Mouse (Mus musculus) gastrocnemius, postnatal 25 days (tissue): Measurements from ENCODE around the gene Erc2. TPM values are rescaled to one million over a fixed set of nuclear protein-coding genes. Genes with fewer than 3 reads are reported as not detected.
A peak's percentile ranks its signal among the peaks of the same experiment; 100 is the strongest.

Source experiments
- DNase-seq: peaks from one replicate; pipeline ENCODE4 v3.0.0; 2022
- total RNA-seq, 2 experiments: library from RNA; stranded (reverse); gene quantifications; 1 replicate in 1 of 2; 2 replicates in 1 of 2; pipeline ENCODE4 v1.2.3; 2021

Gene Erc2
- total RNA-seq, 2 experiments from 2014 or later = 0.56 to 0.87 TPM

DNA sequence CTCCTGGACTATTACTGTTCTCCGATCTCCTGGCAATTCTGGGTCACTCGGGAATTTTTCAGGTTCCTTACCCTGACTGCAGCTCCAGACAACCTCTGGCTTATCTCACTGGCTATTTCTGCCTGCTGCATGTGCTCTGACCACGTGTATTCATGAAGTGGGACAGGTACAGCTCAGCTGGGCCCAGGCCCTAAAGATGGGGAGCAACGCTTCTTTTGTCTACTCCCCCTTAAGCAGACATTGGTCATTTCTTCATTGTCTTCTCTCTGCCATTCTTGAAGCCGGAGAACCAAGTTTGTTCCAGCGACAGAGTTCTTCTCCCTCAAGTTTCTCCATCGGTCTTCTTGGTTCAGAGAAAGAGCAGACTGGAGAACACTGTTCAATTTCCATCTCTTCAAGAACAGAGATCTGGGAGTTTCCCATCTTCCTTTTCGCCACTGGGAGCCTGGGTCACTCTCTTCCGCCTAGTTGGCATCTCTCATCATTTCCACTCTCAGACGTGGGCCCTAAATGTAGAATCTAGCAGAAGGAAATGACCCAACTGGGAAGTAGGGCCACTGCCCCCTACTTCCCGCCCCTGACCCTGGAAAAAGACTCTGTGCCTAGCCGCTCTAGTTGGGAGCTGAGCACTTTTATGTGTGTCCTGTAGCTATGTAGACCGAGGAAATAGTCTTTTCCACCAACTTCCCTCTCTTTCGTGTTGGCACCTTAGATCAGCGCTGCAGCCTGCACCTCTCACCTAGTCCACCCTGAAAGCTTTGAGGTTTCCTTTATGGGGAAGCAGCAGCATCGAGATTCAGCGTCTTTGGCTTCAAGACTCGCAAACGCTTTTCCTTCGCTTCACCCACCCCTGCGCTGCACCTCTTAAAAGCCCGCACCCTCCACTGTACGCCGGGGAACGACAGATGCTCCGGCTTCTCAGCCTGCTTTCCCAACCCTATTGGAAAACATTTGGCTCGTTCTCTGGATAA is 886.3 kb downstream of the Erc2 start:
- no peak for DNase-seq

DNA sequence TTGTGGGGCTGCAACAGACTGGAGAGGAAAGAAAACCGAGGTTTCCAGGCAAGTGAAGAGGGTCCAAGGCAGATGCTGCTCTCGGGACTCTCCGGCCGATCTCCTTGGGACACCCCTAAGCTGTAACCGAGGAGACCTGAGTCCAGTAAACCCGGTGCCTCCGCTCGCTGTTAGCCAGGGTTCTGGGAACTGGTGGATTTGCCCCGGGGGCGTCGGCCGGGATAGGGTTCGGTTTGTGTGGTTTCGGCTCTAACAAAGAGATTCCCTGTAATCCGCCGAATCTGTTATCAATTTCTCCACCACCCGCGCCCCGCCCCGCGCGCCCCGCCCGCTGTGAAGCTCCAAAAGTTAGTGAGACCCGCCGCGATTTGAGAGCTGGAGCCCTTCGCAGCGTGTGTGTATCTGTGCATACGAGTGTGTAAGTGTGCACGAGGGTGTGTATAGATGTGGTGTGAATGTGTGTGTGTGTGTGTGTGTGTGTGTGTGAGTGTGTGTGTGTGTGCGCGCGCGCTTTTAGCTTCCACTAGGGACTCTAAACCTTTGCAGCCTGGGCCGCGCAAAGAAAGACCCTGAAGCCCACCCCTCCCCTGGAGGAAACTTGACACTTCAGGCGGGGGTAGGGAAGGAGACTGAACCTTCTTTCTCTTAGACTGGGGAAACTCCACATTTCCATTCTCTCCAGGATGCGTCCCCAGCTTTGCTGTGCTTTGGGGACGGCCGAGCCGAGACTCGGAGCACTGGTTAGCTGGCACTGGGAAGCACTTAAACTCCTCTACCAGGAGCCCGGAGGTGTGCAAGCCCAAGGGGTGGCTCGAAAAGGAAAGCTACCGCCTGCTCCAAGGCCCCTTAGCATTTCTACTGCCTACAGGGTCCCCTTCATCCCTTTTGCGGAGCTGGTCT is 887.5 kb downstream of the Erc2 start:
- DNase-seq = peak; percentile 40

- DNase-seq = no peak
These were observed 888.3 kb downstream of the Erc2 start for GRCm38 (mm10) chr14:28510341-28511028.

GRCm38 (mm10) chr14:28511029-28511651 is 888.9 kb downstream of the Erc2 start:
- DNase-seq = no peak

DNA sequence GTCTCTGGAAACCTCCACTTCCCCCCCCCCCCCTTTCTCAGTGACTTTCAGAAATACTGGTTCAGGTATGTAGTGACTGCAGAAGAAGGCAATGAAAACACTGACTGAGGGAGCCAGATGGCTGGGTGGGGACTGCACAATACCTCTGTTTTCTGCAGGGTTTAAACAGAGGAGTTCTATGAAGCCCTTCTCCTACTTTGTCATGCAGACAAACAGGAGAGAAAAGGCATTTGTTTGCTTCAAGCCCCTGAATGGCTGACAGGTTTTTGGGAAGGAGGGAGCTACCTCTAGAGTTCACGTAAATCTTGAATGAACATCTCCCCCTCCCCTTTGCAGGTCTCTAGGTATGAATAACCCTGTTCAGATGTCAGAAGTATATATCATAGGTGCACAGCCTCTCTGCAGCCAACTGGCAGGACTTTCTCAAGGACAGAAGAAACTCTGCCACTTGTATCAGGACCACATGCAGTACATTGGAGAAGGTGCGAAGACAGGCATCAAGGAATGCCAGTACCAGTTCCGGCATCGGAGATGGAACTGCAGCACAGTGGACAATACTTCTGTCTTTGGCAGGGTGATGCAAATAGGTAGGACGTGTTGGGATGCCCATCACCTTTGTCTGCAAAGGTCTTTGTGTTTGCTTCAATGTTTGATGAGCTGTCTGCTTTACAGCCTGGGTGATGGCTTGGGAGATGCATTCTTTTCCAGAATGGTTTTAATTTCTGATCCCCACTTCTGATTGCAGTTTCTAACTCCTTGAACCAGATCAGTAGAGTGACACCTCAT is 890.8 kb downstream of the Erc2 start:
- no peak for DNase-seq

- DNase-seq = no peak
These were observed 891.9 kb downstream of the Erc2 start for GRCm38 (mm10) chr14:28514171-28514570.

DNA sequence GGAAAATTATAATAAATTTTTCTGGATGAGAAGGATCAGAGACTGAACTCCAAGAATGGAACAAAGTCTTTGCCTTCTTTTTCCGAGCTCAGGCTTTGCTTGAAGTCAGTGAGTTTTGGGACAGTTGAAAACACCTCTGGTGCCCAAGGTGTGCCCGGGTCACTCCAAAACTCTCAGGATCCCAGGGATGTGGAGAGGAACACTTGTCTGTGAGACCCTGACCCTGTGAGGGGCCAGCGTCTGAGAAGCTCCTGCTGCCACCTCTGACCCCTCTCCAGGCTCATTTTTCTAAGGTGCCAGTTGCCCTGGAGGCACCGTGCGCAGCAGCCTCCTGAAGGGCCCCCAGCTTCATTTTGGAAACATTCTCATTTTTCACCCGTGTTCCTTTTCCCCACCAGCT is 893.1 kb downstream of the Erc2 start:
- DNase-seq = no peak

- DNase-seq = no peak
These were observed 895.7 kb downstream of the Erc2 start for GRCm38 (mm10) chr14:28517631-28518560.

- peak; percentile 57 for DNase-seq
These were observed 898.9 kb downstream of the Erc2 start for GRCm38 (mm10) chr14:28521106-28521505.

GRCm38 (mm10) chr14:28522611-28523010 is 900.4 kb downstream of the Erc2 start:
- DNase-seq = no peak

- no peak for DNase-seq
These were observed 903.3 kb downstream of the Erc2 start for GRCm38 (mm10) chr14:28525566-28525965.

Other genes starting within 250 kb of the Erc2 start
- gene Fam208a, start 193.6 kb upstream of the Erc2 start, total RNA-seq = 1 to 10 TPM; 5.5 to 5.9 TPM
- gene Ccdc66, start 114.0 kb upstream of the Erc2 start, total RNA-seq = 1 to 10 TPM; 6.5 to 7.4 TPM